Mouse (Mus musculus) ES-Bruce4 (cell line): ENCODE measurements around the gene Il10rb. TPM values are rescaled to one million over a fixed set of nuclear protein-coding genes. Genes with fewer than 3 reads are reported as not detected.

Source experiments
- H3K27ac ChIP-seq: 2 replicates; pipeline ENCODE4 v1.5.1; 2012; ENCODE audit warnings: low read length, inconsistent platforms; ENCODE audit not compliant: insufficient read depth
- H3K27me3 ChIP-seq: 2 replicates; pipeline ENCODE4 v1.6.1; 2012; ENCODE audit warnings: mild to moderate bottlenecking, low read length, inconsistent platforms; ENCODE audit not compliant: control insufficient read depth, poor library complexity, insufficient read depth, severe bottlenecking
- H3K36me3 ChIP-seq: 2 replicates; pipeline ENCODE4 v1.6.1; 2012; ENCODE audit warnings: inconsistent platforms, mild to moderate bottlenecking, low read length, moderate library complexity; ENCODE audit not compliant: control insufficient read depth, poor library complexity, insufficient read depth, severe bottlenecking
- H3K4me1 ChIP-seq: one replicate; pipeline ENCODE4 v1.8.1; 2011; ENCODE audit warnings: low read length; ENCODE audit not compliant: control insufficient read depth, insufficient read depth
- H3K4me3 ChIP-seq: 2 replicates; pipeline ENCODE4 v1.5.1; 2011; ENCODE audit warnings: low read depth, mild to moderate bottlenecking, low read length
- H3K9ac ChIP-seq: 2 replicates; pipeline ENCODE4 v1.6.1; 2012; ENCODE audit warnings: low read depth, mild to moderate bottlenecking, inconsistent platforms; ENCODE audit not compliant: poor library complexity, severe bottlenecking
- H3K9me3 ChIP-seq: replicated peaks from 2 replicates; pipeline ENCODE4 v1.6.1; 2012; ENCODE audit warnings: mild to moderate bottlenecking, low read length, inconsistent platforms; ENCODE audit not compliant: control insufficient read depth, poor library complexity, insufficient read depth, severe bottlenecking
- CTCF ChIP-seq: IDR thresholded peaks from one replicate; pipeline ENCODE4 v1.8.1; 2011; ENCODE audit warnings: low read depth, low read length
- EP300 ChIP-seq: IDR thresholded peaks from 2 replicates; pipeline ENCODE4 v1.6.1; 2011; ENCODE audit warnings: low read depth, low read length; ENCODE audit not compliant: insufficient read depth
- POLR2A ChIP-seq: IDR thresholded peaks from one replicate; pipeline ENCODE4 v1.8.1; 2011; ENCODE audit warnings: low read length; ENCODE audit not compliant: insufficient read depth
- polyA plus RNA-seq: library from polyadenylated mRNA; stranded (reverse); fragments of >200 nt; gene quantifications from 2 replicates; pipeline ENCODE4 v1.2.4, GENCODE M21; 2011; ENCODE audit warnings: low read depth; ENCODE audit not compliant: missing spikeins, insufficient read depth, insufficient read length

The Il10rb gene
- polyA plus RNA-seq, 1 experiment, result 3.5 TPM

DNA sequence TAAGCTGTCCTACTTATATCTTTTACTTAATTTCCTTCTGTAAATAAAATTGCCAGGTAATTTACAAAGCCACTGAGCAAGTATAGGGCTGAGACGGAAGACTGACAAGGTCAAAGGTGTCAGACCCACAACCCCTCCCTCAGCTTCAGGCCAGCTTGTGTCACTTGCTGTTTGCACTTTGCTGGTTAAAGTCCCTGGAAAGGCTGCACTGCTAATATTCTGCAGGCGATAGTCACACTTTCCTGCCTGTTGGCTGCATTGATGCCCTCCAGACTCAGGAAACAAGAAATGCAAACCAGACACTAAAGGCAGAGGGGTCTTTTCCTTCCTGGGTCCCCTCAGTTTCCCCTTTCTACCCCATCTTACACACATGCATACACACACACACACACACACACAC lies 44.0 kb upstream of the Il10rb start:
- Histone ChIP-seq H3K27me3 (no peaks in the 10 kb centered on the region; the same call in 1 of the 2 replicates), H3K9ac (no peak overlapping the region), H3K27ac (no peak overlapping the region), H3K9me3 (no peaks in the 10 kb centered on the region), H3K36me3 (no peaks in the 10 kb centered on the region), H3K4me1 (no peaks in the 10 kb centered on the region), H3K4me3 (no peak overlapping the region)
- TF ChIP-seq EP300 (no peak), CTCF (no peak), POLR2A (no peak)

DNA sequence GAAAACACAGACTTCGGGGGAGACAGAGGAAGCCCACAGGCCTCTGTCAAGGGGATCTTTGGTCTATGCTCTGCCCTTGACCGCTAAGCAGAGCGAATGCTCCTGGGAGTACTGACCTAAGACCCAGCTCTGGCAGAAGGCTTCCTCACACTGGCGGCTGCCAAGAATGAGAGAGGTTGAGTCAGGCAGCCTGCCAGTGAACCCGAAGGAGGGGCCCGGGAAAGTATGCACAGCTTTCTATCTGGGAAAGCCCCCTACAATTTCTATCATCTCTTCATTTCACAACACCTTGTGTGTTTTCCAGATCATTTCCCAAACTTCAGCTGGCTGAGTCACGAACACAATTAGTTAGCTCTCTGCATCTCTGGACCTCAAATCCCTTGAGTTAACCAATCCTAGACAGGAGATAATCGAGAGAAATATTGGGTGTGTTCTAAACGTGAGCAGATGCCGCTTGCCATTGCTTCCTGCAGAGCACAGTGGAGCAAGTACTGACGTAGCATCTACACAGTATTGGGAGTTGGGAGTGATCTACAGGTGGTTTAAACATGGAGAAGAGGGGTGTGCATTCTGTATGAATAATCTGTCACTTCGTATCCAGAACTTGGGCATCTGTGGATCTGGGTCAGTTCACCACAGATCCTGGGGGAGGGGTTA lies 43.2 kb upstream of the Il10rb start:
- Histone ChIP-seq H3K9me3 (no peaks in the 10 kb centered on the region), H3K9ac (no peak overlapping the region), H3K27me3 (no peaks in the 10 kb centered on the region; the same call in 1 of the 2 replicates), H3K4me1 (no peaks in the 10 kb centered on the region), H3K4me3 (no peak overlapping the region), H3K27ac (no peak overlapping the region), H3K36me3 (no peaks in the 10 kb centered on the region)
- TF ChIP-seq POLR2A, result no peak
- no peak for TF ChIP-seq CTCF
- no peak for TF ChIP-seq EP300

DNA sequence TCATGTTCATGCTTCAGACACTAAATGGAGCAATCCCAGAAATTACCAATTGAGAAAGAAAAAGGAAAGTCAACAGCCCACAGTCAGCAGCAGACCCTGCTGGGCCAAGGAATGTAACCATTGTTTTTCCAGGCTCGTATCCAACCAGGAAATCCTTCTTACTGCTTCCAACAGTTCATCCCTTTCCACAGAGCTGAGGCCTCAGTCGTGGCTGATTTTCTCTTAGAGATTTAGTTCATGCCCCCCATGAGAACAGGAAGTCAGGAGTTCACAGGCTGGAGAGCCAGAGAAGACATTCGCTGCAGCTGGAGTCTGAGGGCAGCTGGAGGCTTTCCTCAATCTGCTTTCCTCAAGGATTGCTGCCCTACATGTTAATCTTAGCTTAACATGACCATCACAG lies 42.5 kb upstream of the Il10rb start:
- TF ChIP-seq EP300 (no peak), CTCF (no peak), POLR2A (no peak)
- H3K4me1 ChIP-seq, result no peaks in the 10 kb centered on the region
- no peak overlapping the region for H3K4me3 ChIP-seq
- no peaks in the 10 kb centered on the region for H3K9me3 ChIP-seq
- no peaks in the 10 kb centered on the region; the same call in 1 of the 2 replicates for H3K27me3 ChIP-seq
- no peak overlapping the region for H3K27ac ChIP-seq
- no peaks in the 10 kb centered on the region for H3K36me3 ChIP-seq
- no peak overlapping the region for H3K9ac ChIP-seq

DNA sequence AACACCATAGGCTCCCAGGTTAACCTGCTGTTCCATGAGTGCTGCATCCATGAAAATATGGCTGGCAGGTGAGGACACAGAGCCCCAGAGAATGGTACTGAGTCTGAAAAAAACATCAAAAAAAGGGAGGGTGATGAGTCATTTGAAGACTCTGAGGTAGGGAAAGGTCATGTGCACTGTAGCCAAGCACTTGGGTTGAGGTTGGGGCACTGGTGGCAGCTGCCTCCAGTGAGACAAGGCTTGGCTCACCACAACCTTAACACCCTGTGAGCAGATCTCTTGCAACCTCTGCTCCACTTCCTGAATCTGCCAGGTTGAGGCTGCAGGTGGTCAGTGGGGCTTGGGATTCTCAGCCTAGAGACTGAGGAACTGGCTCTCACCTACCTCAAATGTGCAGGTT lies 39.4 kb upstream of the Il10rb start:
- no peak for TF ChIP-seq CTCF
- no peak for TF ChIP-seq POLR2A
- no peak for TF ChIP-seq EP300

DNA sequence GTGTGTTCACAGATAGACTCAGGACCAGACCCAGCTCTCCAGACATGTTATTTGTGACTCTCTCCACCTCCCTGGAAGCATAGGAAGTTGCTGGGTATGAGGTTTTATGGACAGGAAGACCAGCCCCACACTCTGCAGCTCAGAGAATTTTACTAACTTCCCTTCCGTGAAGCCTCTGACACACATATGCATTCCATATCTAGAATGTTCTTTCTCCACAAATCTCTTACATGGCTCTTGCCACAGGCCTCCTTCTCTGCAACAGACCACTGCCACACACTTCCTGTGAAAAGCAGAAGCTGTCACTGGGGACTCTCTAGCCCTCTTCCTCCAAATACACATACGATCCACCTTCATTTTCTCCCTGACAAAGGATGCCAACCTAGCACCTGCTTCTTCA lies 38.9 kb upstream of the Il10rb start:
- H3K27ac ChIP-seq, result no peak overlapping the region
- H3K36me3 ChIP-seq, result no peaks in the 10 kb centered on the region
- no peaks in the 10 kb centered on the region for H3K4me1 ChIP-seq
- H3K9me3 ChIP-seq, result no peaks in the 10 kb centered on the region
- H3K27me3 ChIP-seq, result no peaks in the 10 kb centered on the region; the same call in 1 of the 2 replicates
- no peak overlapping the region for H3K4me3 ChIP-seq
- H3K9ac ChIP-seq, result no peak overlapping the region
- no peak for TF ChIP-seq POLR2A
- no peak for TF ChIP-seq EP300
- TF ChIP-seq CTCF, result no peak

More for the DNA sequence above, 39.4 kb upstream of the Il10rb start:
- Histone ChIP-seq H3K27me3 (no peaks in the 10 kb centered on the region; the same call in 1 of the 2 replicates), H3K4me3 (no peak overlapping the region), H3K9me3 (no peaks in the 10 kb centered on the region), H3K4me1 (no peaks in the 10 kb centered on the region), H3K36me3 (no peaks in the 10 kb centered on the region), H3K27ac (no peak overlapping the region), H3K9ac (no peak overlapping the region)
